Mouse (Mus musculus): ENCODE data around the gene Uqcrc2. TPM values are rescaled to one million over a fixed set of nuclear protein-coding genes. Genes with fewer than 3 reads are reported as not detected.

Uqcrc2 gene
- total RNA-seq, 2 experiments from 2014 or later = 295 to 326 TPM

DNA sequence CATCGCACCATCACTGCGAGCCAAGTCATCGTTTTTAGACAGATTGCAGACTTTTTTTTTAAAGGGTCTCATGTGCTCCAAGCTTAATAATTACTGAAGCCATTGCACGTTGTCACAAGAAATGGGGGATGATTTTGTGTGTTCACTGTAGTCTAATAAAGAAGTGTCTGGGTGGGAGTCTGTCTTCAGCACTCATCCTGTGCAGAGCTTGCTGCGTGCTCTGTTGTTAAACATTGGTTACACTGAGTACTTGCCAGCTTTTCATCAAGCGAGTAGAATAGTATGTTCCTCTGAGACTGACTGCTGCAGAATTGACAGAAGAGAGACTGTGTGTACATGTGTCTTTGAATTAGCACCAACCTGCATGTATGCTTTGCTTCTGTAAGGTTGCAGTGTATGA lies 50.3 kb downstream of the Uqcrc2 start:
- no peak for DNase-seq (ENCODE audit: low spot score in 2 of 2)

DNA sequence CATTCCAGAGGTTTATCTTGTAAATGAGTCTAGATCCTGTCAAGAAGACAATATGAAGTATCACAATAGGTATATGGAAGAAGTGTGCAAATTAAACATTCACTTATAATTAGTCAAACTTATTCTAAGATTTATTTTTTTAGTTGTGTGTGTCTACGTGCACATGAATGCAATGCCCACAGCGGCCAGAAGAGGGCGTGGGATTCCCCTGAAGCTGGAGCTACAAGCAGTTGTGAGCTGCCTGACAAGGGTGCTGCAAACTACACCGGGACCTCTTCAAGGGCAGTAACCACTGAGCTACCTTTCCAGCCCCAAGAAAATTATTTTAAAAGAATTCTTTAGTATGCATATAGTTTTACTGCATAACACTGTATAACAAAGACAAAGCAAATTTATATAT lies 55.7 kb downstream of the Uqcrc2 start:
- no peak for DNase-seq (ENCODE audit: low spot score in 2 of 2)

DNA sequence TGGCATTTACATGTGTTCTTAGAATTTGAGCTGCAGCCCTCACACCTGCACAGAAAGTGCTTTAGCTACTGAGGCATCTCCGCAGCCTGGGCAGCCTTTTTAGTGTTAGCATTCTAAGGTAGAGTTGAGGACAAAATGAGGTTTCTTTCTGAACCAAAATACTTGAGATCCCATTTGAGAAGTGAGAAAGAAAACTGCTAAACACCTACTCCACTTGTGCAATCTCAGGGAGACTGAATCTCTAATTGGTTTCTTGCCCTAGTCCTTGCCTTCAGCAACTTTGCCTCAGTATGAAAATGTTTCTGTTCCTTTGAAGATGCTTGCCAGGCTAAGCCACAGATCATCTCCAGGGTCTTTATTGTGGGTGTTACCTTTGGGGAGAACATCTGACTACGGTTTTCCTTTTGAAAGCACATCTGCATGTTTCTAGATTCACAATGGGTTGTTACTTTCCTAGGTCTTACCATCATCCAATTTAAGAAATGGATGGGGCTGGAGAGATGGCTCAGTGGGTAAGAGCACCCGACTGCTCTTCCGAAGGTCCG lies 58.9 kb downstream of the Uqcrc2 start:
- DNase-seq (ENCODE audit: low spot score in 2 of 2) = no peak

DNA sequence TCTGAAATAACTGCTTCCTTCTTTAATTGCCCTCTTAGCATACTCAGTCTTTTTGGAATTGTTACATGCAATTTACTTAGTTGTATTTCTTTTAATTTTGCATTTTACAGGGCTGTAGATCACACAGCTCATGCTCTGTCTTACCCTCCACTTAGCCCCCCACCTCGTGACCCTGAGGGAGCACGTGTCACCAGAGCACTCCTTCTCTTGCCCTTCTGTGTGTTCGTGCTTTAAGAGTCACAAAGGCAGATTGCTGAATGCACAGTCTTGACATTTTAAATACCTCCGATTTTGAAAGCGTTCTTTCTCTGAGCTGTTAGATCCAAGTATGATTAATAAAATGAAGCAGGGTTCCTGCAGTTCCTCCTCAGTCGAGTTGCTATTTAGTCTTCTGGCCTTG lies 60.2 kb downstream of the Uqcrc2 start:
- DNase-seq (ENCODE audit: low spot score in 2 of 2) = no peak

DNA sequence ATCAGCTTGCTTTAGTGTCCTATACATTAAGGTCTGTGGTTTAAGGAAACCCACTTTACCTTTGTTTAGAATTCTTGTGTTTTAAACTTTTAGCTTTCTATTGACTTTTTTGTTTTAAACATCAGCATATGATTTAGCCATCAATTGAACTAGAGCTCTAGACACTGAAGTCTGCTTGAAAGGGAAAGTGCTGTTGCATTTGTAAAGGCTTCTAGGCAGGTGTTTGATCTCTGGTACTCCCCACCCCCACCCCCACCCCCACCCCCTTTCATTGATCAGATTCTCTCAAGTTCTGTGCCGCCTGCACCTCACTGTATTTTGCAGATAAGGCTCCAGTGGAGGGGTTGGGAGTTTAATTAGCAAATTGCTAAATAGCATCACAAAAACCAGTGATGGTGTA lies 60.7 kb downstream of the Uqcrc2 start:
- DNase-seq (ENCODE audit: low spot score in 2 of 2) = no peak

DNA sequence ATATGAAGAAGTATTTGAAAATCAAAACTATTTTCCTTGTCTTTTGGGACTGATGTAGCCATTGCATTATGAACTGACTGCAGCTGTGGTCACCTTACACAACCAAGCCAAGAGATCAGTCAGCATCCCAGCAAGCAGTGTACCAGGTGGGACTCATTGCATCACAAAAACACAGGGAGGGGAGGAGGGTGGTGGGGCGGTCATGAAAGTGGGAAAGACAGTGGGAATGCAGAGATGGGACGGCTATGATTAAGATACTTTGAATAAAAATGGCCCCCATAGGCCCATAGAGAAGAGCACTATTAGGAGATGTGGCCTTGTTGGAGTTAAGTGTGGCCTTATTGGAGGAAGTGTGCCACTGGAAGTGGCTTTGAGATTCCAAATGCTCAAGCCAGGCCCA lies 61.4 kb downstream of the Uqcrc2 start:
- no peak for DNase-seq (ENCODE audit: low spot score in 2 of 2)

DNA sequence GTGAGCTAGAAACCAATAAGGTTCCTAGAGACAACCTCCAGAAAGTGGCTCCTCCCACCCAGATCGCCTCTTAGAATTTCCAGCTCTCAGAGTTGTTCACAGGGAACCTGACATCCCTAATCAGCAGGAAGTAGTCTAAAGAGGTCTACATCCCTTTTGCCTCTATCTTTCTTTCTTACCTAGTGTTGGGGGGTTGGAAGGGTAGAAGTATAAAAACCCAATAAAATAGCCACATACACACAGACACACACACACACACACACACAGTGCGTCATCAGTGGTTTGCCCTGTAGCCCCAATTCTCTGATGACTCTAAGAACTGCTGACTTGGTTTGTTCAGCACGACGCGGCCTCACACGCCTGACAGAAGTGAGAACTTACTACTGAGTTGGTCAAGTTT lies 64.6 kb downstream of the Uqcrc2 start:
- DNase-seq (ENCODE audit: low spot score in 2 of 2) = no peak

DNA sequence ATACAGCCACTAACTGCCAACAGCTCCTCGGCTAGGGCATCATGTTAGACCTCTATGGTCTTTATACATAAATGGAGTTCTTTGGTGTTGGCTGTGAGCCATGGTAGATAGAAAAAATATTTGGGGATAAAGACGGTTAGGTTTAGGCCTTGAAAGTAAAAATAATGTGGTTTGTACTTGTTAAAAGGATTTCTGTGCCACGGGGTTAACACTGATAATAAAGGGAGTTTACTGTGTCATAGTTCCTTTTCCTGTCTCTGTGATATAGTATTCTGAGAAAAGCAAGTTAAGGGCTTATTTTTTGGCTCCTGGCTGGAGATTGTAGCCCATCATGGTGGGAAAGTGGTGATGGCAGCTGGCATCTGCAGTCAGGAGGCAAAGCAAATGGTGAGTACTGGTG lies 68.9 kb downstream of the Uqcrc2 start:
- DNase-seq (ENCODE audit: low spot score in 2 of 2) = no peak

Other genes with a start within 250 kb of the Uqcrc2 start
- gene Abca16, start 225.5 kb upstream of the Uqcrc2 start, total RNA-seq (2021) = not detected
- not detected for gene Pdzd9, start 35.2 kb downstream of the Uqcrc2 start, total RNA-seq (2021)
- 10 to 100 TPM; 36.2 to 41.2 TPM for gene Mosmo, start 42.4 kb downstream of the Uqcrc2 start, total RNA-seq (2021)
- 1 to 10 TPM; 1.8 to 2.5 TPM for gene Vwa3a, start 104.1 kb downstream of the Uqcrc2 start, total RNA-seq (2021)
- gene Gm5737, start 177.2 kb downstream of the Uqcrc2 start, total RNA-seq (2021) = not detected
- 10 to 100 TPM; 53.3 to 54.2 TPM for gene Eef2k, start 207.7 kb downstream of the Uqcrc2 start, total RNA-seq (2021)